Mouse (Mus musculus): ENCODE results near the gene Ccl25. TPM values are rescaled to one million over a fixed set of nuclear protein-coding genes. Genes with fewer than 3 reads are reported as not detected.

Gene Ccl25
- 24.2 and 27.9 TPM in 2 replicates for polyA plus RNA-seq (2016; fragmentation: Nextera tagmentation; extraction: Ambion mirVana)

GRCm38 (mm10) chr8:4324983-4325750 is at the start of gene Ccl25, which contains the start of gene Elavl1:
TSS of gene Ccl25 (plus strand) at chr8:4325210.
TSS of gene Elavl1 (minus strand) at chr8:4325413.
- peak within 1 kb of the TSS; percentile 97 for H3K27ac ChIP-seq
- H3K9me3 ChIP-seq (replicated peaks), result no peaks in the 10 kb centered on the region
- peak; percentile 98 for DNase-seq (ENCODE audit: low spot score)
- H3K27me3 ChIP-seq (ENCODE audit: low read depth, poor library complexity, severe bottlenecking), result no peaks in the 10 kb centered on the region
- under 1% methylated on average over 77 of the region's 78 CpGs for WGBS
- H3K4me1 ChIP-seq, result peaks cover 19% of the 10 kb centered on the region
- peak within 1 kb of the TSS; percentile 98 for H3K4me3 ChIP-seq
- H3K36me3 ChIP-seq, result peaks cover 68% of the 10 kb centered on the region

- peak within 1 kb of the TSS; percentile 91 for H3K27ac ChIP-seq
- H3K4me1 ChIP-seq, result peaks cover 6% of the 10 kb centered on the region
- under 1% methylated on average over 39 of the region's 39 CpGs for WGBS
- no peaks in the 10 kb centered on the region for H3K9me3 ChIP-seq (replicated peaks)
- H3K27me3 ChIP-seq (ENCODE audit: low read depth, poor library complexity, severe bottlenecking), result no peaks in the 10 kb centered on the region
- H3K4me3 ChIP-seq, result peak within 1 kb of the TSS; percentile 81
- peaks cover 37% of the 10 kb centered on the region for H3K36me3 ChIP-seq
- DNase-seq (ENCODE audit: low spot score), result peak; percentile 95
Measured at GRCm38 (mm10) chr8:4275275-4276110, 49.5 kb upstream of the Ccl25 start, which contains the start of gene Timm44. TSS of gene Timm44 (minus strand) at chr8:4275913.

- WGBS, result 33% methylated on average over 9 of the region's 9 CpGs
- no peaks in the 10 kb centered on the region for H3K27me3 ChIP-seq (ENCODE audit: low read depth, poor library complexity, severe bottlenecking)
- H3K36me3 ChIP-seq, result peaks cover 31% of the 10 kb centered on the region
- no peaks in the 10 kb centered on the region for H3K9me3 ChIP-seq (replicated peaks)
- peak overlapping the region; percentile 91 for H3K27ac ChIP-seq
- peaks cover 8% of the 10 kb centered on the region for H3K4me1 ChIP-seq
- peak overlapping the region; percentile 81 for H3K4me3 ChIP-seq
- DNase-seq (ENCODE audit: low spot score), result no peak
Measured at GRCm38 (mm10) chr8:4276111-4276465, 48.9 kb upstream of the Ccl25 start.

- Histone ChIP-seq H3K4me1 (no peaks in the 10 kb centered on the region), H3K4me3 (no peak overlapping the region), H3K36me3 (peaks cover 100% of the 10 kb centered on the region), H3K27ac (no peak overlapping the region), H3K9me3 (replicated peaks) (no peaks in the 10 kb centered on the region), H3K27me3 (ENCODE audit: low read depth, poor library complexity, severe bottlenecking) (no peaks in the 10 kb centered on the region)
- 89% methylated on average over 5 of the region's 5 CpGs for WGBS
- no peak for DNase-seq (ENCODE audit: low spot score)
Measured at GRCm38 (mm10) chr8:4292738-4293137, 32.3 kb upstream of the Ccl25 start.

- no peaks in the 10 kb centered on the region for H3K9me3 ChIP-seq (replicated peaks)
- no peak for DNase-seq (ENCODE audit: low spot score)
- no peak overlapping the region for H3K4me3 ChIP-seq
- peaks cover 98% of the 10 kb centered on the region for H3K36me3 ChIP-seq
- H3K27me3 ChIP-seq (ENCODE audit: low read depth, poor library complexity, severe bottlenecking), result no peaks in the 10 kb centered on the region
- H3K4me1 ChIP-seq, result no peaks in the 10 kb centered on the region
- WGBS, result 91% methylated on average over 4 of the region's 4 CpGs
- no peak overlapping the region for H3K27ac ChIP-seq
Measured at GRCm38 (mm10) chr8:4297822-4298221, 27.2 kb upstream of the Ccl25 start.

- WGBS, result 87% methylated on average over 3 of the region's 3 CpGs
- no peak for DNase-seq (ENCODE audit: low spot score)
- Histone ChIP-seq H3K9me3 (replicated peaks) (no peaks in the 10 kb centered on the region), H3K27ac (no peak overlapping the region), H3K4me3 (no peak overlapping the region), H3K4me1 (no peaks in the 10 kb centered on the region), H3K27me3 (ENCODE audit: low read depth, poor library complexity, severe bottlenecking) (no peaks in the 10 kb centered on the region), H3K36me3 (peaks cover 99% of the 10 kb centered on the region)
Measured at GRCm38 (mm10) chr8:4304124-4304547, 20.9 kb upstream of the Ccl25 start.

GRCm38 (mm10) chr8:4305838-4306237 is 19.2 kb upstream of the Ccl25 start:
- no peaks in the 10 kb centered on the region for H3K4me1 ChIP-seq
- no peaks in the 10 kb centered on the region for H3K27me3 ChIP-seq (ENCODE audit: low read depth, poor library complexity, severe bottlenecking)
- H3K4me3 ChIP-seq, result no peak overlapping the region
- no peak overlapping the region for H3K27ac ChIP-seq
- no peak for DNase-seq (ENCODE audit: low spot score)
- peaks cover 100% of the 10 kb centered on the region for H3K36me3 ChIP-seq
- H3K9me3 ChIP-seq (replicated peaks), result no peaks in the 10 kb centered on the region
- WGBS, result 96% methylated on average over 2 of the region's 2 CpGs

GRCm38 (mm10) chr8:4312104-4312503 is 12.9 kb upstream of the Ccl25 start:
- Histone ChIP-seq H3K27me3 (ENCODE audit: low read depth, poor library complexity, severe bottlenecking) (no peaks in the 10 kb centered on the region), H3K4me3 (no peak overlapping the region), H3K27ac (no peak overlapping the region), H3K9me3 (replicated peaks) (no peaks in the 10 kb centered on the region), H3K4me1 (no peaks in the 10 kb centered on the region), H3K36me3 (peaks cover 61% of the 10 kb centered on the region)
- no peak for DNase-seq (ENCODE audit: low spot score)

- Histone ChIP-seq H3K27me3 (ENCODE audit: low read depth, poor library complexity, severe bottlenecking) (no peaks in the 10 kb centered on the region), H3K27ac (no peak overlapping the region), H3K4me1 (no peaks in the 10 kb centered on the region), H3K4me3 (no peak overlapping the region), H3K9me3 (replicated peaks) (no peaks in the 10 kb centered on the region), H3K36me3 (peaks cover 52% of the 10 kb centered on the region)
- DNase-seq (ENCODE audit: low spot score), result no peak
- 89% methylated on average over 3 of the region's 3 CpGs for WGBS
Measured at GRCm38 (mm10) chr8:4313254-4314124, 11.5 kb upstream of the Ccl25 start.

- Histone ChIP-seq H3K4me3 (no peak overlapping the region), H3K27ac (no peak overlapping the region), H3K9me3 (replicated peaks) (no peaks in the 10 kb centered on the region), H3K36me3 (peaks cover 52% of the 10 kb centered on the region), H3K27me3 (ENCODE audit: low read depth, poor library complexity, severe bottlenecking) (no peaks in the 10 kb centered on the region), H3K4me1 (no peaks in the 10 kb centered on the region)
- DNase-seq (ENCODE audit: low spot score), result no peak
- WGBS, result 96% methylated on average over 3 of the region's 3 CpGs
Measured at GRCm38 (mm10) chr8:4314852-4315251, 10.2 kb upstream of the Ccl25 start.

- H3K27ac ChIP-seq, result no peak overlapping the region
- WGBS, result 98% methylated on average over 5 of the region's 5 CpGs
- peaks cover 53% of the 10 kb centered on the region for H3K36me3 ChIP-seq
- DNase-seq (ENCODE audit: low spot score), result no peak
- peaks cover 7% of the 10 kb centered on the region for H3K4me1 ChIP-seq
- H3K9me3 ChIP-seq (replicated peaks), result no peaks in the 10 kb centered on the region
- H3K4me3 ChIP-seq, result no peak overlapping the region
- H3K27me3 ChIP-seq (ENCODE audit: low read depth, poor library complexity, severe bottlenecking), result no peaks in the 10 kb centered on the region
Measured at GRCm38 (mm10) chr8:4318124-4318523, 6.9 kb upstream of the Ccl25 start.

- H3K4me1 ChIP-seq, result peaks cover 14% of the 10 kb centered on the region
- no peaks in the 10 kb centered on the region for H3K27me3 ChIP-seq (ENCODE audit: low read depth, poor library complexity, severe bottlenecking)
- no peaks in the 10 kb centered on the region for H3K9me3 ChIP-seq (replicated peaks)
- no peak overlapping the region for H3K27ac ChIP-seq
- DNase-seq (ENCODE audit: low spot score), result no peak
- WGBS, result 86% methylated on average over 2 of the region's 2 CpGs
- no peak overlapping the region for H3K4me3 ChIP-seq
- H3K36me3 ChIP-seq, result peaks cover 56% of the 10 kb centered on the region
Measured at GRCm38 (mm10) chr8:4318796-4319572, 6.0 kb upstream of the Ccl25 start.

Data from limb, embryonic 10.5 days (tissue).